Mouse (Mus musculus): ENCODE measurements around the gene Pcdh20. TPM values are rescaled to one million over a fixed set of nuclear protein-coding genes. Genes with fewer than 3 reads are reported as not detected.
A peak's percentile ranks its signal among the peaks of the same experiment; 100 is the strongest.

Gene Pcdh20
- polyA plus RNA-seq (2012; rRNA removed) = 6.1 and 11.3 TPM in 2 replicates

- no peaks in the 10 kb centered on the region; the same call in 1 of the 2 replicates for H3K4me1 ChIP-seq (ENCODE audit: control insufficient read depth, insufficient read depth, low read length)
- TF ChIP-seq CTCF (IDR thresholded peaks at IDR 0.05; ENCODE audit: extremely low read depth, insufficient read depth, low read length) (no peak), POLR2A (IDR thresholded peaks at IDR 0.05; ENCODE audit: extremely low read depth, insufficient read depth, low read length) (peak; percentile 34; the same call in 1 of the 2 replicates)
Measured at GRCm38 (mm10) chr14:88470495-88471434, at the start of gene Pcdh20. Gene Pcdh20, minus strand, starts transcription at chr14:88471396.

DNA sequence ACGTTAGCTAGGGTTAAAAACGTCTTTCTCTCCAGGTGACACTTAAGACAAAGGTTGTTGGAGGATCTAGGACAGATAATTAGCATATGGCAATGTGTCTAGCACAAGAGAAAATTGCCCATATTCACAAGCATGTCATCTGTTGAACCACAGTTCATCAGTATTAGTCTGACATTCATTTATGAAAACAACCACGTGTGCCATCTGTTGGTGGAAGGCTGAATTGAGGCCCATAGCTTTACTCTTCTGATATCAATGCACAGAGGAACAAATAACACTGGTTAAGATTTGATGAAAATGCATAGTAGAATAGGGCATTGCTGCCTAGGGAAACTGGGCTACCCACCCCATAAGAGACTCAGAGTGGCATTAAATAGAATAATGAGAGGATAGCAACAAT, 8.7 kb upstream of the Pcdh20 start:
- TF ChIP-seq CTCF (IDR thresholded peaks at IDR 0.05; ENCODE audit: extremely low read depth, insufficient read depth, low read length) (no peak), POLR2A (IDR thresholded peaks at IDR 0.05; ENCODE audit: extremely low read depth, insufficient read depth, low read length) (no peak)
- Histone ChIP-seq H3K27ac (ENCODE audit: insufficient read depth, low read length) (no peak overlapping the region), H3K4me1 (ENCODE audit: control insufficient read depth, insufficient read depth, low read length) (no peaks in the 10 kb centered on the region), H3K4me3 (ENCODE audit: insufficient read depth, low read length) (no peak overlapping the region)

More at GRCm38 (mm10) chr14:88470495-88471434, at the start of gene Pcdh20:
- Histone ChIP-seq H3K4me3 (ENCODE audit: insufficient read depth, low read length) (peak within 1 kb of the TSS; percentile 55), H3K27ac (ENCODE audit: insufficient read depth, low read length) (no peak within 1 kb of the TSS)

GRCm38 (mm10) chr14:88469956-88470355, 1.2 kb downstream of the Pcdh20 start:
- Histone ChIP-seq H3K27ac (ENCODE audit: insufficient read depth, low read length) (no peak overlapping the region), H3K4me3 (ENCODE audit: insufficient read depth, low read length) (peak overlapping the region; percentile 55), H3K4me1 (ENCODE audit: control insufficient read depth, insufficient read depth, low read length) (no peaks in the 10 kb centered on the region; the same call in 1 of the 2 replicates)
- no peak for TF ChIP-seq POLR2A (IDR thresholded peaks at IDR 0.05; ENCODE audit: extremely low read depth, insufficient read depth, low read length)
- TF ChIP-seq CTCF (IDR thresholded peaks at IDR 0.05; ENCODE audit: extremely low read depth, insufficient read depth, low read length) = no peak

GRCm38 (mm10) chr14:88469361-88469760, 1.8 kb downstream of the Pcdh20 start:
- TF ChIP-seq CTCF (IDR thresholded peaks at IDR 0.05; ENCODE audit: extremely low read depth, insufficient read depth, low read length) = no peak
- no peak for TF ChIP-seq POLR2A (IDR thresholded peaks at IDR 0.05; ENCODE audit: extremely low read depth, insufficient read depth, low read length)
- Histone ChIP-seq H3K4me1 (ENCODE audit: control insufficient read depth, insufficient read depth, low read length) (no peaks in the 10 kb centered on the region; the same call in 1 of the 2 replicates), H3K4me3 (ENCODE audit: insufficient read depth, low read length) (peak overlapping the region; percentile 55), H3K27ac (ENCODE audit: insufficient read depth, low read length) (peak overlapping the region; percentile 35; the same call in 1 of the 2 replicates)

- TF ChIP-seq CTCF (IDR thresholded peaks at IDR 0.05; ENCODE audit: extremely low read depth, insufficient read depth, low read length) (peak; percentile 32; the same call in 1 of the 2 replicates), POLR2A (IDR thresholded peaks at IDR 0.05; ENCODE audit: extremely low read depth, insufficient read depth, low read length) (no peak)
- Histone ChIP-seq H3K4me1 (ENCODE audit: control insufficient read depth, insufficient read depth, low read length) (no peaks in the 10 kb centered on the region; the same call in 1 of the 2 replicates), H3K27ac (ENCODE audit: insufficient read depth, low read length) (no peak overlapping the region), H3K4me3 (ENCODE audit: insufficient read depth, low read length) (peak overlapping the region; percentile 39; the same call in 1 of the 2 replicates)
Measured at GRCm38 (mm10) chr14:88466416-88466815, 4.8 kb downstream of the Pcdh20 start.

DNA sequence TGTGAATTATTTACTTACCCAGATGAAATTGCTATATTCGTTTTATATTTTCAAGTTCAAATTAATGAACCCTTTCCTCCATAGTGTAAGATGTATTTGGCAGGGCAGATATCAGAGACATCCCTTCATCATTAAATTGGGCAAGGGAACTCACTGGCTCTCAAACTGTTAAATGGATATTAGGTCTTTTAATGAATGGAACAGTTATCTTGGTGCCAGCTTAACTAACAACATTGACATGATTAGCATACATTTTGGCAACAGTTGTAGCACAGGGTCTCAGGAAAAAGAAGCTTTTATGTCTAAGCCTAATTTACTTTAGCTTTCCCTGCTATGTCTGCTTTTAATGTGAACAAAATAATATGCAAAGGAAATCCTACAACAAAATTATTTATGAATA, 6.8 kb downstream of the Pcdh20 start:
- no peak for TF ChIP-seq CTCF (IDR thresholded peaks at IDR 0.05; ENCODE audit: extremely low read depth, insufficient read depth, low read length)
- TF ChIP-seq POLR2A (IDR thresholded peaks at IDR 0.05; ENCODE audit: extremely low read depth, insufficient read depth, low read length) = no peak
- Histone ChIP-seq H3K4me3 (ENCODE audit: insufficient read depth, low read length) (no peak overlapping the region), H3K27ac (ENCODE audit: insufficient read depth, low read length) (no peak overlapping the region), H3K4me1 (ENCODE audit: control insufficient read depth, insufficient read depth, low read length) (no peaks in the 10 kb centered on the region; the same call in 1 of the 2 replicates)

- H3K4me3 ChIP-seq (ENCODE audit: insufficient read depth, low read length) = no peak overlapping the region
- no peaks in the 10 kb centered on the region; the same call in 1 of the 2 replicates for H3K4me1 ChIP-seq (ENCODE audit: control insufficient read depth, insufficient read depth, low read length)
- no peak overlapping the region for H3K27ac ChIP-seq (ENCODE audit: insufficient read depth, low read length)
- TF ChIP-seq CTCF (IDR thresholded peaks at IDR 0.05; ENCODE audit: extremely low read depth, insufficient read depth, low read length) = no peak
Measured at GRCm38 (mm10) chr14:88463357-88463756, 7.8 kb downstream of the Pcdh20 start.

DNA sequence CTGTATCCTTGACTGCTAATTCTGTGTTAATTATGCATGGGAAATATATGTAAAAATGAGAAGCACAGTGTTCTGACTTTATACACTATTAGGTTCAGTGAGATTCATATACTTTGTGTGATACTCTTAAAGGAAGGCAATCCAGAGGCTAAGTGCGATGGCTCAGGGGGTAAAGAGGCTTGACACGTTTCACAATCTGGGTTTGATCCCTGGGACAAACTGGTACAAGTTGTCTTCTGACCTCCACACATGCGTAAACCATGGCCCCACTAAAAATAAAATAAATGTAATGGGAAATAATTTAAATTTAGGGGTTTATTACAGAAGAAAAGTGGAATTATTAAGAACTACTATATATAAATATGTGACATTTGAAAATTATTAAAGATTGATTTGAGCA, 8.3 kb downstream of the Pcdh20 start:
- H3K4me1 ChIP-seq (ENCODE audit: control insufficient read depth, insufficient read depth, low read length) = no peaks in the 10 kb centered on the region; the same call in 1 of the 2 replicates
- H3K27ac ChIP-seq (ENCODE audit: insufficient read depth, low read length) = no peak overlapping the region
- TF ChIP-seq POLR2A (IDR thresholded peaks at IDR 0.05; ENCODE audit: extremely low read depth, insufficient read depth, low read length) (no peak), CTCF (IDR thresholded peaks at IDR 0.05; ENCODE audit: extremely low read depth, insufficient read depth, low read length) (no peak)
- H3K4me3 ChIP-seq (ENCODE audit: insufficient read depth, low read length) = no peak overlapping the region

GRCm38 (mm10) chr14:88460705-88461104, 10.5 kb downstream of the Pcdh20 start:
- Histone ChIP-seq H3K4me3 (ENCODE audit: insufficient read depth, low read length) (no peak overlapping the region), H3K4me1 (ENCODE audit: control insufficient read depth, insufficient read depth, low read length) (no peaks in the 10 kb centered on the region), H3K27ac (ENCODE audit: insufficient read depth, low read length) (no peak overlapping the region)
- TF ChIP-seq CTCF (IDR thresholded peaks at IDR 0.05; ENCODE audit: extremely low read depth, insufficient read depth, low read length) (no peak), POLR2A (IDR thresholded peaks at IDR 0.05; ENCODE audit: extremely low read depth, insufficient read depth, low read length) (no peak)
